In the genomic region with DNA sequence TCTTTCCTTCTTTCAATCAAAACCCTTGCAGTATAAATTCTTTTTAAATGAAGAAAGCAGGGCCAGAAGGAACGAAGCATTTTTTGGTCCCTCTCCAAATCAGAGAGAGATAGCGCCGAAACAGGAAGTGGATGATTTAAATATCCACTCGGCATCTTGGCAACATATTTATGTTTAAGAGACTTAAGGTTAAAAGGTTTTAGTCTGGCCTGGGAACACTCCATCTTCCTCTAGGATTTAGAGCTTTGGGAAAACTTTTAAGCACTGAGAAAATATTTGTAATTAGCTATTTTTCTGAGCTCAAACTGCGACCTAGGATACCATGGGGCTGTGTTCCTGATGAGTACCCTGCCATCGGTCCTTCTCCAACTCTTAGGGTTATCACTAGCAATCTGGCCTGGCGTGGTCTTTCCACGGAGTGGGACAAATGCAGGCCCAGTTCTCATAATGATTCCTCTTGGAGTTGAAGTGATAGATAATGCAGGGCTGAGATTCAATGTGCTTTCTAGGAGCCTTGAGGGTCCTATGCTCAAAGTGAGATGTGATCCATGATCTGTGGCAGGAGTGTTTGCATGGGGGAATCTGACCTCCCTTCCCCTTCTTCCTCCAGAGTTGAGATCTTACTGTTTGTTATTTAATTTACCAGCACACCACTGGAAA, we compare ENCODE assay signal across 17 mouse cellular contexts. TPM values are rescaled to one million over a fixed set of nuclear protein-coding genes. Genes with fewer than 3 reads are reported as not detected.
A peak's percentile ranks its signal among the peaks of the same experiment; 100 is the strongest.
DNase-seq lines count a peak whose midpoint lies in the region; ATAC-seq and TF ChIP-seq lines count a peak whose summit lies in the region.
"Had no signal": no experiment of that assay in that cellular context is flagged by ENCODE, and none has a peak within 500 bp of the region (broad histone marks: within the 10 kb centered on the region; RNA-seq: fewer than 3 reads in every experiment).

No protein-coding gene starts in this region.

- no peak for ATAC-seq in limb, embryonic 11.5 days (ENCODE audit: insufficient number of reproducible peaks, low FRiP score, low TSS enrichment, low read depth)
- ATAC-seq: forebrain, embryonic 16.5 days; midbrain, embryonic 15.5 days had no signal

- no peaks in the 10 kb centered on the region for H3K27me3 ChIP-seq in heart, adult 2 months (ENCODE audit: control insufficient read depth, insufficient read depth, low read length)
- H3K27me3 ChIP-seq in limb, embryonic 11.5 days (ENCODE audit: control insufficient read depth, insufficient read depth, low read length), result no peaks in the 10 kb centered on the region
- H3K27me3 ChIP-seq in limb, embryonic 10.5 days (ENCODE audit: low read depth, poor library complexity, severe bottlenecking), result no peaks in the 10 kb centered on the region
- H3K27me3 ChIP-seq: embryonic facial prominence, embryonic 15.5 days; midbrain, embryonic 15.5 days had no signal

- no peak for TF ChIP-seq EP300 in heart, adult 2 months (IDR thresholded peaks at IDR 0.05; ENCODE audit: insufficient read depth, low read depth, low read length)

- TF ChIP-seq POLR2A in heart, adult 2 months (IDR thresholded peaks at IDR 0.05; ENCODE audit: insufficient read depth, low read depth, low read length), result no peak

- no peaks in the 10 kb centered on the region for H3K9me3 ChIP-seq in limb, embryonic 11.5 days (ENCODE audit: control insufficient read depth, low read length)
- H3K9me3 ChIP-seq in limb, embryonic 10.5 days (replicated peaks), result no peaks in the 10 kb centered on the region
- H3K9me3 ChIP-seq: embryonic facial prominence, embryonic 15.5 days; midbrain, embryonic 15.5 days had no signal

- H3K9ac ChIP-seq in heart, adult 2 months (ENCODE audit: low read depth, low read length), result no peak overlapping the region
- H3K9ac ChIP-seq in limb, embryonic 11.5 days (ENCODE audit: low read length), result no peak overlapping the region
- H3K9ac ChIP-seq: embryonic facial prominence, embryonic 15.5 days; hindbrain, embryonic 14.5 days; midbrain, embryonic 15.5 days had no signal

- intact Hi-C loops in heart, adult 2 months (cut with DNase I), result no loop called here

- H3K4me2 ChIP-seq in limb, embryonic 11.5 days (ENCODE audit: low read depth, severe bottlenecking), result no peak overlapping the region
- H3K4me2 ChIP-seq: embryonic facial prominence, embryonic 15.5 days; hindbrain, embryonic 14.5 days; midbrain, embryonic 15.5 days had no signal

- peaks cover 3% of the 10 kb centered on the region; the same call in 1 of the 2 replicates for H3K36me3 ChIP-seq in heart, adult 2 months (ENCODE audit: control insufficient read depth, insufficient read depth, low read length)
- H3K36me3 ChIP-seq in limb, embryonic 11.5 days (ENCODE audit: control insufficient read depth, insufficient read depth, low read length), result no peaks in the 10 kb centered on the region
- no peaks in the 10 kb centered on the region for H3K36me3 ChIP-seq in limb, embryonic 10.5 days
- H3K36me3 ChIP-seq: embryonic facial prominence, embryonic 15.5 days; midbrain, embryonic 15.5 days had no signal

- H3K4me1 ChIP-seq in heart, adult 2 months (ENCODE audit: control insufficient read depth, insufficient read depth, low read length), result peaks cover 3% of the 10 kb centered on the region
- H3K4me1 ChIP-seq in limb, embryonic 11.5 days (ENCODE audit: control insufficient read depth, insufficient read depth, low read length), result no peaks in the 10 kb centered on the region
- no peaks in the 10 kb centered on the region for H3K4me1 ChIP-seq in limb, embryonic 10.5 days
- no peaks in the 10 kb centered on the region for H3K4me1 ChIP-seq in brown adipose tissue, adult 24 weeks (ENCODE audit: control insufficient read depth, insufficient read depth, insufficient read length, low read length)
- H3K4me1 ChIP-seq: midbrain, embryonic 15.5 days had no signal

- peak overlapping the region; percentile 22 for H3K27ac ChIP-seq in heart, adult 2 months
- no peak overlapping the region for H3K27ac ChIP-seq in limb, embryonic 11.5 days (replicated peaks; ENCODE audit: low read depth, low read length)
- H3K27ac ChIP-seq in limb, embryonic 10.5 days, result no peak overlapping the region
- peak overlapping the region; percentile 19 for H3K27ac ChIP-seq in brown adipose tissue, adult 24 weeks (replicated peaks; ENCODE audit: low read depth, low read length)
- H3K27ac ChIP-seq: embryonic facial prominence, embryonic 15.5 days; hindbrain, embryonic 14.5 days; midbrain, embryonic 15.5 days had no signal

- no peak for TF ChIP-seq CTCF in heart, adult 2 months (IDR thresholded peaks at IDR 0.05)

- H3K4me3 ChIP-seq in heart, adult 2 months, result no peak overlapping the region
- no peak overlapping the region for H3K4me3 ChIP-seq in limb, embryonic 11.5 days (ENCODE audit: low read depth, low read length)
- H3K4me3 ChIP-seq in limb, embryonic 10.5 days, result no peak overlapping the region
- H3K4me3 ChIP-seq in brown adipose tissue, adult 24 weeks (ENCODE audit: insufficient read depth, low read depth, low read length), result no peak overlapping the region
- H3K4me3 ChIP-seq: embryonic facial prominence, embryonic 15.5 days; midbrain, embryonic 15.5 days had no signal

- no peak for DNase-seq in heart, adult 2 months
- no peak for DNase-seq in heart, adult 18-20 months
- DNase-seq in limb, embryonic 11.5 days (ENCODE audit: low spot score), result peak; percentile 8
- DNase-seq in limb, embryonic 10.5 days (ENCODE audit: low spot score), result no peak
- peak; percentile 34 for DNase-seq in kidney, postnatal 10 days
- DNase-seq in right cerebral cortex, adult 18-20 months, result no peak
- no peak for DNase-seq in frontal cortex, adult 2 months (ENCODE audit: extremely low spot score in 1 of 2, low spot score in 1 of 2)
- DNase-seq: adrenal gland, adult 2 months; cerebellum, adult 8-10 months; gastrocnemius, postnatal 10 days; right cerebral cortex, postnatal 4 days; thymus, postnatal 36 days had no signal

- WGBS in heart, adult 2 months, result 31% methylated on average over 8 of the region's 8 CpGs
- 83% methylated on average over 8 of the region's 8 CpGs for whole genome bisulfite sequencing in limb, embryonic 11.5 days
- WGBS in limb, embryonic 10.5 days, result 82% methylated on average over 8 of the region's 8 CpGs

- peaks cover 3% of the 10 kb centered on the region; the same call in 1 of the 2 replicates for H3K79me2 ChIP-seq in heart, adult 2 months (replicated peaks; ENCODE audit: control insufficient read depth, insufficient read depth, low read length)

RNA-seq across cellular contexts. Expression of a gene that starts 28.4 kb away (rescaled TPM):
- total RNA-seq in heart, adult 2 months (2021), result 10 to 100 TPM; 47.6 to 62.8 TPM
- polyA plus RNA-seq in heart, adult 2 months (2012; rRNA removed), result 14.1 and 28.2 TPM in 2 replicates
- total RNA-seq in heart, adult 18-20 months (2021), result 10 to 100 TPM; 48.0 to 48.9 TPM
- polyA plus RNA-seq in limb, embryonic 11.5 days (2014; fragmentation: Nextera tagmentation; extraction: Ambion mirVana), result 155 and 167 TPM in 2 replicates
- 89.4 and 131 TPM in 2 replicates for polyA plus RNA-seq in limb, embryonic 10.5 days (2016; fragmentation: Nextera tagmentation; extraction: Ambion mirVana)
- polyA plus RNA-seq in brown adipose tissue, adult 24 weeks (2012; ENCODE audit: insufficient read depth, insufficient read length, missing spikeins), result 37.2 and 65.2 TPM in 2 replicates
- polyA plus RNA-seq in frontal cortex, adult 2 months (2012; rRNA removed), result 21.9 and 31.0 TPM in 2 replicates

Comparison
In these comparisons a context has a peak if more than half of its experiments do, and no peak if none do; other contexts are left out.
1. DNase-seq: peak in limb, embryonic 11.5 days (single experiment) and kidney, postnatal 10 days (single experiment); none in heart, adult 2 months (0 of 2), heart, adult 18-20 months (0 of 2), limb, embryonic 10.5 days (single experiment), right cerebral cortex, adult 18-20 months (single experiment) and frontal cortex, adult 2 months (0 of 2).
2. H3K27ac ChIP-seq: peak in heart, adult 2 months (single experiment) and brown adipose tissue, adult 24 weeks (single experiment); none in limb, embryonic 11.5 days (single experiment) and limb, embryonic 10.5 days (single experiment).